Mouse (Mus musculus) CH12F3 (cell line): ENCODE results near the gene Rps27.

Experiments used
- in situ Hi-C: fragments of 300-500 bp; cut with MboI; formaldehyde crosslinking; loops from 2 replicates; pipeline ENCODE4 v1.14.3; 2020; ENCODE audit warnings: low sequenced_read_pairs

The Rps27 gene

GRCm38 (mm10) chr3:90190859-90191510, 22.5 kb downstream of the Rps27 start:
- in situ Hi-C loops = no loop called here

- in situ Hi-C loops = no loop called here
These were observed 29.9 kb downstream of the Rps27 start for GRCm38 (mm10) chr3:90183581-90183980.

- in situ Hi-C loops = no loop called here
These were observed 33.9 kb downstream of the Rps27 start for GRCm38 (mm10) chr3:90179566-90179965.
